Mouse (Mus musculus) liver, postnatal 0 days (tissue): ENCODE measurements at regions not wholly inside any gene's neighbourhood (a gene's known extent, or its start where the extent isn't known, plus 50 kb on each side); places are given as distances from the start of the nearest gene placed in this dataset.
"Not testable (repeated sequence)": the region's sequence is repeated elsewhere in the genome, so short reads cannot be mapped to it uniquely, and the experiment has no call there.

Experiments used
- ATAC-seq: fragments of 200-750 bp; cut with Nextera tagmentation; 2 replicates; pipeline ENCODE4 v1.8.0; 2017; ENCODE audit warnings: mild to moderate bottlenecking, moderate library complexity
- DNase-seq: peaks from one replicate; pipeline ENCODE4 v3.0.0-alpha.2; 2016
- H3K27ac ChIP-seq: fragments of 300-500 bp; sonication (generic); 2 replicates; pipeline ENCODE4 v1.5.1; 2014; ENCODE audit warnings: antibody characterized with exemption, moderate library complexity, mild to moderate bottlenecking, low read depth
- H3K27me3 ChIP-seq: fragments of 300-500 bp; sonication (generic); 2 replicates; pipeline ENCODE4 v1.6.1; 2014; ENCODE audit warnings: low read length, control low read depth, mixed read lengths; ENCODE audit not compliant: insufficient read depth
- H3K36me3 ChIP-seq: fragments of 300-500 bp; sonication (generic); replicated peaks from 2 replicates; pipeline ENCODE4 v1.6.1; 2014; ENCODE audit warnings: mild to moderate bottlenecking, control low read depth, low read length, moderate library complexity, mixed read lengths; ENCODE audit not compliant: insufficient read depth
- H3K4me1 ChIP-seq: fragments of 300-500 bp; sonication (generic); 2 replicates; pipeline ENCODE4 v1.6.1; 2014; ENCODE audit warnings: antibody characterized with exemption, mild to moderate bottlenecking, control low read depth; ENCODE audit not compliant: insufficient read depth
- H3K4me2 ChIP-seq: fragments of 300-500 bp; sonication (generic); 2 replicates; pipeline ENCODE4 v1.6.1; 2014; ENCODE audit warnings: low read depth, mild to moderate bottlenecking, low read length, moderate library complexity, mixed read lengths
- H3K4me3 ChIP-seq: fragments of 300-500 bp; sonication (generic); 2 replicates; pipeline ENCODE4 v1.5.1; 2014; ENCODE audit warnings: low read depth, low read length
- H3K9ac ChIP-seq: fragments of 300-500 bp; sonication (generic); replicated peaks from 2 replicates; pipeline ENCODE4 v1.6.1; 2014; ENCODE audit warnings: mild to moderate bottlenecking, moderate library complexity
- H3K9me3 ChIP-seq: fragments of 300-500 bp; sonication (generic); 2 replicates; pipeline ENCODE4 v1.6.1; 2016; ENCODE audit warnings: mild to moderate bottlenecking, control low read depth, low read length, mixed read lengths
- CTCF ChIP-seq: sonication (generic); IDR thresholded peaks from 2 replicates; pipeline ENCODE4 v1.5.1; 2016; ENCODE audit warnings: antibody characterized with exemption, low read depth
- EP300 ChIP-seq: IDR thresholded peaks from 2 replicates; pipeline ENCODE4 v1.6.1; 2016; ENCODE audit warnings: antibody characterized with exemption, low read depth, mild to moderate bottlenecking
- WGBS: fragments of 180-500 bp; shearing (Covaris S2); extraction: QIAGEN DNeasy Blood & Tissue Kit; methylation state at CpG from one replicate; pipeline ENCODE4 v1.1.7; 2014; ENCODE audit not compliant: insufficient replicate concordance; 5-methylcytosine and 5-hydroxymethylcytosine counted together

- H3K9ac ChIP-seq, H3K9me3 ChIP-seq, H3K36me3 ChIP-seq, H3K27ac ChIP-seq, H3K4me1 ChIP-seq, H3K27me3 ChIP-seq, H3K4me3 ChIP-seq, H3K4me2 ChIP-seq, ATAC-seq, DNase-seq: not testable (repeated sequence)
- 48% methylated on average over 6 of the region's 6 CpGs for WGBS
These were observed 448.6 kb upstream of the Cobl start for GRCm38 (mm10) chr11:12913401-12913800.

GRCm38 (mm10) chr11:12873712-12874111 lies 409.0 kb upstream of the Cobl start:
- no peak for ATAC-seq

GRCm38 (mm10) chr11:12872802-12873201 lies 408.0 kb upstream of the Cobl start:
- DNase-seq (no peak), ATAC-seq (peak; percentile 76)
- H3K9me3 ChIP-seq: no peaks in the 10 kb centered on the region
- H3K4me3 ChIP-seq: no peak overlapping the region
- H3K27ac ChIP-seq: no peak overlapping the region
- TF ChIP-seq CTCF (no peak), EP300 (no peak)
- H3K9ac ChIP-seq: no peak overlapping the region
- H3K36me3 ChIP-seq: no peaks in the 10 kb centered on the region
- no peak overlapping the region for H3K4me2 ChIP-seq
- H3K27me3 ChIP-seq: no peaks in the 10 kb centered on the region
- 43% methylated on average over 2 of the region's 2 CpGs for WGBS
- no peaks in the 10 kb centered on the region for H3K4me1 ChIP-seq

More at GRCm38 (mm10) chr11:12873712-12874111, 409.0 kb upstream of the Cobl start:
- Histone ChIP-seq H3K27me3 (no peaks in the 10 kb centered on the region), H3K4me1 (no peaks in the 10 kb centered on the region), H3K9ac (no peak overlapping the region), H3K4me2 (no peak overlapping the region), H3K27ac (no peak overlapping the region), H3K4me3 (no peak overlapping the region), H3K9me3 (no peaks in the 10 kb centered on the region), H3K36me3 (no peaks in the 10 kb centered on the region)
- DNase-seq: no peak
- TF ChIP-seq CTCF: no peak
- TF ChIP-seq EP300: no peak
- WGBS: 52% methylated on average over 1 of the region's 1 CpGs

GRCm38 (mm10) chr11:12872399-12872798 lies 407.6 kb upstream of the Cobl start:
- DNase-seq (no peak), ATAC-seq (no peak)
- WGBS: 3% methylated on average over 1 of the region's 1 CpGs
- Histone ChIP-seq H3K27me3 (no peaks in the 10 kb centered on the region), H3K4me2 (no peak overlapping the region), H3K36me3 (no peaks in the 10 kb centered on the region), H3K4me1 (no peaks in the 10 kb centered on the region), H3K9me3 (no peaks in the 10 kb centered on the region), H3K4me3 (no peak overlapping the region), H3K9ac (no peak overlapping the region), H3K27ac (peak overlapping the region; percentile 55; the same call in 1 of the 2 replicates)
- TF ChIP-seq CTCF (no peak), EP300 (no peak)

- Histone ChIP-seq H3K9me3 (no peaks in the 10 kb centered on the region), H3K9ac (no peak overlapping the region), H3K4me3 (no peak overlapping the region), H3K27ac (no peak overlapping the region), H3K27me3 (no peaks in the 10 kb centered on the region), H3K4me2 (no peak overlapping the region), H3K4me1 (no peaks in the 10 kb centered on the region), H3K36me3 (no peaks in the 10 kb centered on the region)
- no peak for DNase-seq
- TF ChIP-seq EP300 (no peak), CTCF (no peak)
- ATAC-seq: no peak
These were observed 402.8 kb upstream of the Cobl start for GRCm38 (mm10) chr11:12867541-12867940.

GRCm38 (mm10) chr11:12865034-12865620 lies 400.4 kb upstream of the Cobl start:
- ATAC-seq (no peak), DNase-seq (no peak)
- Histone ChIP-seq H3K27ac (no peak overlapping the region), H3K9me3 (no peaks in the 10 kb centered on the region), H3K9ac (no peak overlapping the region), H3K4me1 (no peaks in the 10 kb centered on the region), H3K4me2 (no peak overlapping the region), H3K36me3 (no peaks in the 10 kb centered on the region), H3K4me3 (no peak overlapping the region), H3K27me3 (no peaks in the 10 kb centered on the region)
- 72% methylated on average over 2 of the region's 2 CpGs for WGBS
- no peak for TF ChIP-seq EP300
- no peak for TF ChIP-seq CTCF

GRCm38 (mm10) chr11:12859344-12859930 lies 394.7 kb upstream of the Cobl start:
- ATAC-seq (no peak), DNase-seq (no peak)
- Histone ChIP-seq H3K36me3 (no peaks in the 10 kb centered on the region), H3K27me3 (no peaks in the 10 kb centered on the region), H3K4me2 (no peak overlapping the region), H3K9ac (no peak overlapping the region), H3K4me1 (no peaks in the 10 kb centered on the region), H3K4me3 (no peak overlapping the region), H3K9me3 (no peaks in the 10 kb centered on the region), H3K27ac (no peak overlapping the region)
- TF ChIP-seq EP300: no peak
- TF ChIP-seq CTCF: no peak
- 64% methylated on average over 1 of the region's 1 CpGs for WGBS
